Mouse (Mus musculus) megakaryocyte, embryonic 14.5 days (primary cell): ENCODE results near the gene Vars.

Source experiments
- FLI1 ChIP-seq: IDR thresholded peaks from 2 replicates; pipeline ENCODE4 v1.6.1; 2012; ENCODE audit warnings: low read length, inconsistent platforms, mixed read lengths
- GATA1 ChIP-seq: IDR thresholded peaks from 3 replicates; pipeline ENCODE4 v1.6.1; 2012; ENCODE audit warnings: mixed read lengths, low read length, inconsistent platforms, borderline replicate concordance

GRCm38 (mm10) chr17:35034896-35035295, 34.1 kb downstream of the Vars start:
- TF ChIP-seq GATA1 (no peak), FLI1 (no peak)
